Mouse (Mus musculus) stomach, embryonic 16.5 days (tissue): Measurements from ENCODE around the gene Adamtsl1. TPM values are rescaled to one million over a fixed set of nuclear protein-coding genes. Genes with fewer than 3 reads are reported as not detected.
A peak's percentile ranks its signal among the peaks of the same experiment; 100 is the strongest.

Experiments used
- ATAC-seq: fragments of 200-750 bp; cut with Nextera tagmentation; 2 replicates; pipeline ENCODE4 v1.8.0; 2017; ENCODE audit warnings: moderate number of reproducible peaks, moderate TSS enrichment; ENCODE audit not compliant: insufficient read depth, low FRiP score
- H3K27ac ChIP-seq: fragments of 300-500 bp; sonication (generic); 2 replicates; pipeline ENCODE4 v1.5.1; 2014; ENCODE audit warnings: low read length
- H3K27me3 ChIP-seq: fragments of 300-500 bp; sonication (generic); 2 replicates; pipeline ENCODE4 v1.6.1; 2014; ENCODE audit warnings: low read length, control low read depth, mixed read lengths; ENCODE audit not compliant: control insufficient read depth, insufficient read depth
- H3K36me3 ChIP-seq: fragments of 300-500 bp; sonication (generic); 2 replicates; pipeline ENCODE4 v1.6.1; 2014; ENCODE audit warnings: low read length; ENCODE audit not compliant: control insufficient read depth, insufficient read depth
- H3K4me1 ChIP-seq: fragments of 300-500 bp; sonication (generic); 2 replicates; pipeline ENCODE4 v1.6.1; 2014; ENCODE audit warnings: low read length, control low read depth, mixed read lengths; ENCODE audit not compliant: control insufficient read depth, insufficient read depth
- H3K4me2 ChIP-seq: fragments of 300-500 bp; sonication (generic); 2 replicates; pipeline ENCODE4 v1.6.1; 2014; ENCODE audit warnings: low read depth, low read length, mixed read lengths
- H3K4me3 ChIP-seq: fragments of 300-500 bp; sonication (generic); replicated peaks from 2 replicates; pipeline ENCODE4 v1.5.1; 2014; ENCODE audit warnings: mild to moderate bottlenecking, low read length
- H3K9ac ChIP-seq: fragments of 300-500 bp; sonication (generic); 2 replicates; pipeline ENCODE4 v1.6.1; 2014; ENCODE audit warnings: low read length
- H3K9me3 ChIP-seq: fragments of 300-500 bp; sonication (generic); replicated peaks from 2 replicates; pipeline ENCODE4 v1.6.1; 2016; ENCODE audit warnings: low read length, control low read depth; ENCODE audit not compliant: control insufficient read depth
- WGBS: fragments of 180-500 bp; shearing (Covaris S2); extraction: QIAGEN DNeasy Blood & Tissue Kit; methylation state at CpG from one replicate; pipeline ENCODE4 v1.1.7; 2014; 5-methylcytosine and 5-hydroxymethylcytosine counted together
- polyA plus RNA-seq: library from polyadenylated mRNA; unstranded; fragments of >200 nt; fragmentation: Nextera tagmentation; extraction: Ambion mirVana; gene quantifications from 2 replicates; pipeline ENCODE4 v1.2.1, GENCODE M21; 2015

Gene Adamtsl1
- polyA plus RNA-seq, 1 experiment from 2014 or later: 22.0 TPM

GRCm38 (mm10) chr4:86227096-86227495 lies 713.1 kb downstream of the Adamtsl1 start:
- Histone ChIP-seq H3K9ac (no peak overlapping the region), H3K27ac (no peak overlapping the region), H3K4me1 (no peaks in the 10 kb centered on the region; the same call in 1 of the 2 replicates), H3K9me3 (no peaks in the 10 kb centered on the region), H3K27me3 (no peaks in the 10 kb centered on the region), H3K4me2 (no peak overlapping the region), H3K4me3 (no peak overlapping the region), H3K36me3 (no peaks in the 10 kb centered on the region)
- ATAC-seq: no peak
- WGBS: 50% methylated on average over 1 of the region's 1 CpGs

- H3K27ac ChIP-seq: no peak overlapping the region
- no peak overlapping the region for H3K4me2 ChIP-seq
- no peak for ATAC-seq
- no peaks in the 10 kb centered on the region for H3K9me3 ChIP-seq
- no peaks in the 10 kb centered on the region for H3K27me3 ChIP-seq
- no peaks in the 10 kb centered on the region; the same call in 1 of the 2 replicates for H3K4me1 ChIP-seq
- no peaks in the 10 kb centered on the region for H3K36me3 ChIP-seq
- 71% methylated on average over 3 of the region's 3 CpGs for WGBS
- H3K4me3 ChIP-seq: no peak overlapping the region
- H3K9ac ChIP-seq: no peak overlapping the region
These were observed 719.2 kb downstream of the Adamtsl1 start for GRCm38 (mm10) chr4:86233197-86233596.

- no peaks in the 10 kb centered on the region for H3K9me3 ChIP-seq
- H3K36me3 ChIP-seq: no peaks in the 10 kb centered on the region
- H3K27ac ChIP-seq: no peak overlapping the region
- H3K9ac ChIP-seq: no peak overlapping the region
- WGBS: 80% methylated on average over 2 of the region's 2 CpGs
- no peaks in the 10 kb centered on the region for H3K27me3 ChIP-seq
- ATAC-seq: no peak
- no peaks in the 10 kb centered on the region for H3K4me1 ChIP-seq
- no peak overlapping the region for H3K4me2 ChIP-seq
- H3K4me3 ChIP-seq: no peak overlapping the region
These were observed 728.0 kb downstream of the Adamtsl1 start for GRCm38 (mm10) chr4:86241854-86242424.

GRCm38 (mm10) chr4:86270085-86270484 lies 756.1 kb downstream of the Adamtsl1 start:
- 54% methylated on average over 2 of the region's 2 CpGs for WGBS
- no peak for ATAC-seq
- no peaks in the 10 kb centered on the region for H3K27me3 ChIP-seq

GRCm38 (mm10) chr4:86273703-86274355 lies 759.9 kb downstream of the Adamtsl1 start:
- no peaks in the 10 kb centered on the region for H3K9me3 ChIP-seq
- no peak for ATAC-seq
- no peak overlapping the region for H3K4me2 ChIP-seq
- no peak overlapping the region; the same call in 1 of the 2 replicates for H3K27ac ChIP-seq
- H3K36me3 ChIP-seq: no peaks in the 10 kb centered on the region
- H3K4me1 ChIP-seq: peaks cover 7% of the 10 kb centered on the region; the same call in 1 of the 2 replicates
- H3K9ac ChIP-seq: no peak overlapping the region
- H3K4me3 ChIP-seq: no peak overlapping the region
- 45% methylated on average over 6 of the region's 6 CpGs for WGBS
- H3K27me3 ChIP-seq: no peaks in the 10 kb centered on the region

More at GRCm38 (mm10) chr4:86270085-86270484, 756.1 kb downstream of the Adamtsl1 start:
- no peaks in the 10 kb centered on the region for H3K36me3 ChIP-seq
- no peak overlapping the region for H3K4me2 ChIP-seq
- H3K4me3 ChIP-seq: no peak overlapping the region
- H3K9me3 ChIP-seq: no peaks in the 10 kb centered on the region
- H3K27ac ChIP-seq: no peak overlapping the region
- H3K4me1 ChIP-seq: no peaks in the 10 kb centered on the region
- H3K9ac ChIP-seq: no peak overlapping the region

GRCm38 (mm10) chr4:86274663-86275062 lies 760.7 kb downstream of the Adamtsl1 start:
- peaks cover 8% of the 10 kb centered on the region; the same call in 1 of the 2 replicates for H3K4me1 ChIP-seq

GRCm38 (mm10) chr4:86276021-86276813 lies 762.2 kb downstream of the Adamtsl1 start:
- Histone ChIP-seq H3K4me2 (no peak overlapping the region), H3K27ac (peak overlapping the region; percentile 21; the same call in 1 of the 2 replicates), H3K36me3 (no peaks in the 10 kb centered on the region), H3K9me3 (no peaks in the 10 kb centered on the region), H3K27me3 (no peaks in the 10 kb centered on the region), H3K4me3 (no peak overlapping the region), H3K9ac (no peak overlapping the region), H3K4me1 (peaks cover 8% of the 10 kb centered on the region; the same call in 1 of the 2 replicates)
- no peak for ATAC-seq
- WGBS: 42% methylated on average over 14 of the region's 14 CpGs

More at GRCm38 (mm10) chr4:86274663-86275062, 760.7 kb downstream of the Adamtsl1 start:
- Histone ChIP-seq H3K4me3 (no peak overlapping the region), H3K9ac (no peak overlapping the region), H3K36me3 (no peaks in the 10 kb centered on the region), H3K4me2 (no peak overlapping the region), H3K27me3 (no peaks in the 10 kb centered on the region), H3K27ac (no peak overlapping the region), H3K9me3 (no peaks in the 10 kb centered on the region)
- 64% methylated on average over 2 of the region's 2 CpGs for WGBS
- no peak for ATAC-seq

GRCm38 (mm10) chr4:86278546-86278945 lies 764.6 kb downstream of the Adamtsl1 start:
- Histone ChIP-seq H3K9ac (no peak overlapping the region), H3K36me3 (no peaks in the 10 kb centered on the region), H3K4me1 (peaks cover 8% of the 10 kb centered on the region; the same call in 1 of the 2 replicates), H3K27me3 (no peaks in the 10 kb centered on the region), H3K9me3 (no peaks in the 10 kb centered on the region), H3K27ac (no peak overlapping the region), H3K4me3 (no peak overlapping the region), H3K4me2 (no peak overlapping the region)
- WGBS: 28% methylated on average over 5 of the region's 5 CpGs
- no peak for ATAC-seq

GRCm38 (mm10) chr4:86286572-86286971 lies 772.6 kb downstream of the Adamtsl1 start:
- 77% methylated on average over 1 of the region's 1 CpGs for WGBS
- Histone ChIP-seq H3K9ac (no peak overlapping the region), H3K9me3 (no peaks in the 10 kb centered on the region), H3K27ac (no peak overlapping the region), H3K4me2 (no peak overlapping the region), H3K27me3 (no peaks in the 10 kb centered on the region), H3K36me3 (no peaks in the 10 kb centered on the region), H3K4me1 (no peaks in the 10 kb centered on the region), H3K4me3 (no peak overlapping the region)
- ATAC-seq: no peak
